Mouse (Mus musculus) CH12.LX (cell line): ENCODE results near the gene Mysm1. TPM values are rescaled to one million over a fixed set of nuclear protein-coding genes. Genes with fewer than 3 reads are reported as not detected.

ENCODE experiments used
- DNase-seq: peaks from one replicate; pipeline ENCODE4 v3.0.0-alpha.2; 2013; ENCODE audit errors: extremely low read depth
- H3K27ac ChIP-seq: 2 replicates; pipeline ENCODE4 v1.5.1; 2012; ENCODE audit warnings: low read depth, mild to moderate bottlenecking, control low read depth, moderate library complexity; ENCODE audit not compliant: insufficient read depth
- H3K27me3 ChIP-seq: replicated peaks from 2 replicates; pipeline ENCODE3; 2012; ENCODE audit warnings: inconsistent platforms
- H3K36me3 ChIP-seq, 2 experiments: replicated peaks in 1 of 2; 2 replicates each; pipeline versions ENCODE3 to v1.6.1; 2012; ENCODE audit warnings: inconsistent platforms in 1 of 2, low read length in 1 of 2, mild to moderate bottlenecking in 1 of 2, mixed read lengths in 1 of 2, moderate library complexity in 1 of 2; ENCODE audit not compliant: control insufficient read depth in 1 of 2, insufficient read depth in 1 of 2
- H3K4me1 ChIP-seq, 2 experiments: 2 replicates each; pipeline ENCODE4 v1.6.1; 2012; ENCODE audit warnings: inconsistent platforms in 1 of 2, moderate library complexity in 1 of 2; ENCODE audit not compliant: insufficient read depth in 2 of 2, control insufficient read depth in 1 of 2
- H3K4me2 ChIP-seq: 2 replicates; pipeline ENCODE4 v1.6.1; 2012; ENCODE audit warnings: low read depth, mild to moderate bottlenecking, control low read depth; ENCODE audit not compliant: poor library complexity, insufficient read depth, severe bottlenecking
- H3K4me3 ChIP-seq, 3 experiments: fragments of 150-350 bp in 1 of 3; sonication (generic) in 1 of 3; replicated peaks in 1 of 3; 2 replicates each; pipeline versions ENCODE3 to v1.5.1; 2011 to 2012; ENCODE audit warnings: low read depth in 2 of 3, low read length in 2 of 3, mild to moderate bottlenecking in 2 of 3, moderate library complexity in 2 of 3, control low read depth in 1 of 3, improper control_type of control experiment in 1 of 3, inconsistent platforms in 1 of 3, mixed read lengths in 1 of 3; ENCODE audit not compliant: poor library complexity in 1 of 3
- H3K79me2 ChIP-seq: replicated peaks from 2 replicates; pipeline ENCODE4 v1.6.1; 2012; ENCODE audit warnings: mild to moderate bottlenecking, moderate library complexity; ENCODE audit not compliant: control insufficient read depth, poor library complexity, insufficient read depth, severe bottlenecking; ENCODE audit errors: extremely low read depth
- H3K9ac ChIP-seq: 2 replicates; pipeline ENCODE4 v1.6.1; 2012; ENCODE audit warnings: low read depth, mild to moderate bottlenecking, control low read depth, moderate library complexity; ENCODE audit not compliant: insufficient read depth
- H3K9me3 ChIP-seq: replicated peaks from 2 replicates; pipeline ENCODE3; 2012; ENCODE audit warnings: low read length, inconsistent platforms, mixed read lengths
- BHLHE40 ChIP-seq: IDR thresholded peaks from 2 replicates; pipeline ENCODE4 v1.6.1; 2011; ENCODE audit warnings: mild to moderate bottlenecking, low read depth, low read length, improper control_type of control experiment
- CHD1 ChIP-seq: IDR thresholded peaks from 2 replicates; pipeline ENCODE4 v1.6.1; 2012; ENCODE audit warnings: low read depth, low read length, improper control_type of control experiment, inconsistent platforms
- CTCF ChIP-seq, 2 experiments: IDR thresholded peaks in 1 of 2; conservative IDR thresholded peaks in 1 of 2; 2 replicates each; pipeline ENCODE4 v1.5.1; 2011 to 2012; ENCODE audit warnings: low read depth in 2 of 2, low read length in 2 of 2, improper control_type of control experiment in 1 of 2, inconsistent platforms in 1 of 2, mild to moderate bottlenecking in 1 of 2, moderate library complexity in 1 of 2
- GABPA ChIP-seq: IDR thresholded peaks from 2 replicates; pipeline ENCODE4 v1.6.1; 2012; ENCODE audit warnings: low read depth, low read length, improper control_type of control experiment, inconsistent platforms; ENCODE audit not compliant: insufficient replicate concordance
- IRF4 ChIP-seq: IDR thresholded peaks from 2 replicates; pipeline ENCODE4 v1.6.1; 2014; ENCODE audit warnings: low read depth, mild to moderate bottlenecking, inconsistent platforms, low read length, improper control_type of control experiment
- MYC ChIP-seq: IDR thresholded peaks from 2 replicates; pipeline ENCODE4 v1.6.1; 2011; ENCODE audit warnings: low read depth, mild to moderate bottlenecking, improper control_type of control experiment, low read length
- NELFE ChIP-seq: IDR thresholded peaks from 2 replicates; pipeline ENCODE4 v1.6.1; 2011; ENCODE audit warnings: low read depth, low read length, improper control_type of control experiment
- POLR2A ChIP-seq: IDR thresholded peaks from 2 replicates; pipeline ENCODE4 v1.6.1; 2011; ENCODE audit warnings: low read depth, mild to moderate bottlenecking, improper control_type of control experiment, low read length
- POLR2AphosphoS2 ChIP-seq: IDR thresholded peaks from 2 replicates; pipeline ENCODE4 v1.6.1; 2011; ENCODE audit warnings: low read depth, low read length, improper control_type of control experiment
- TCF12 ChIP-seq: IDR thresholded peaks from 2 replicates; pipeline ENCODE4 v1.6.1; 2014; ENCODE audit warnings: low read depth, mild to moderate bottlenecking, inconsistent platforms, low read length, improper control_type of control experiment
- USF2 ChIP-seq: conservative IDR thresholded peaks from 2 replicates; pipeline ENCODE4 v1.6.1; 2011; ENCODE audit warnings: low read depth, low read length, improper control_type of control experiment
- ZC3H11A ChIP-seq: IDR thresholded peaks from 2 replicates; pipeline ENCODE4 v1.6.1; 2012; ENCODE audit warnings: low read depth, mild to moderate bottlenecking, inconsistent platforms, low read length, improper control_type of control experiment
- ZMIZ1 ChIP-seq: IDR thresholded peaks from 2 replicates; pipeline ENCODE4 v1.6.1; 2012; ENCODE audit warnings: low read depth, mild to moderate bottlenecking, inconsistent platforms, low read length, improper control_type of control experiment
- dilution Hi-C: fragments of 300-500 bp; cut with MboI; formaldehyde crosslinking; loops from 2 replicates; pipeline ENCODE4 v1.14.3; 2020; ENCODE audit warnings: low sequenced_read_pairs; ENCODE audit not compliant: extremely low pct_unique_long_range_greater_than_20kb, extremely low pct_ligation_motif_present
- in situ Hi-C: fragments of 300-500 bp; cut with MboI; formaldehyde crosslinking; loops from 3 replicates; pipeline ENCODE4 v1.14.3; 2019; ENCODE audit warnings: low sequenced_read_pairs, low pct_ligation_motif_present, low pct_unique_long_range_greater_than_20kb, mixed read lengths
- polyA plus RNA-seq: library from polyadenylated mRNA; unstranded; fragments of >175 nt; gene quantifications from 2 replicates; pipeline ENCODE4 v1.2.1, GENCODE M21; 2012; ENCODE audit warnings: low read depth; ENCODE audit not compliant: insufficient read length
- total RNA-seq, 2 experiments: library from RNA; depleted of rRNA; stranded (reverse); fragments of 300-350 nt in 1 of 2; fragments of >200 nt in 1 of 2; gene quantifications; 2 replicates each; pipeline ENCODE4 v1.2.3; 2012 to 2014

The Mysm1 gene
- total and polyA plus RNA-seq, 3 experiments = 11.5 to 15.3 (median 13.7) TPM

- Histone ChIP-seq H3K4me1 (peaks cover 0 to 7% of the 10 kb centered on the region in 2 experiments; a peak in 1 of 4 replicates), H3K27ac (no peak overlapping the region), H3K9me3 (no peaks in the 10 kb centered on the region), H3K36me3 (no peaks in the 10 kb centered on the region), H3K4me3 (no peak overlapping the region), H3K9ac (no peak overlapping the region), H3K4me2 (no peak overlapping the region), H3K79me2 (no peaks in the 10 kb centered on the region), H3K27me3 (no peaks in the 10 kb centered on the region)
- in situ Hi-C loops = loop anchor here (25.0 kb wide), 1 partner anchor 715 kb away; no protein-coding TSS in a partner anchor
- dilution Hi-C loops = no loop called here
- no peak for DNase-seq
- TF ChIP-seq POLR2AphosphoS2 (no peak), USF2 (no peak), CHD1 (no peak), BHLHE40 (no peak), MYC (no peak), GABPA (no peak), ZMIZ1 (no peak), IRF4 (no peak), ZC3H11A (no peak), NELFE (no peak), CTCF (conservative IDR thresholded peaks at IDR 0.05 in 1 of 2, IDR thresholded peaks at IDR 0.05 in 1 of 2; ENCODE audit: low read depth in 2 of 2, low read length in 2 of 2) (no peak), TCF12 (no peak)
These were observed 43.0 kb upstream of the Mysm1 start for GRCm38 (mm10) chr4:95021649-95022637.

DNA sequence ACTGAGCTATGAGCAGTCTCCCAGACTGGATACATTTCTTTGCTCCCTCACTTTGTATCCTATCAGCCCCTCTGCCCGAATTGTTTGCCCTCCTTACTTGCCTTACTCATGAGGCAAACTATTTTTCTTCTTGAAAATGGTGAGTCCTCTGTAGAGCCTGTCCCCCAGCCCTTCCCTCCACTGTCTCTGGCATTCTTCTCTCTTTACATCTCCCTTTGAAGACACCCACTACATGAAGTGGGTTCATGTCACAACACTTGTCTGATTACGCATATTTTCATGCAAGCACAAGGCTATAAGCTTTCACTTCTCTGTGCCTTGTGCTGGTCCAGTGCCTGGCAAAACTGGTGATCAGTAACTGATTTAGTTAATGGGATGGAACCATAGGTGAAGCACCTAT, 41.3 kb upstream of the Mysm1 start:
- H3K4me1 ChIP-seq = 0 out of 4 replicates have a peak, but pooled peaks cover 0 to 2% of the 10 kb centered on the region in 2 experiments
- H3K4me3 ChIP-seq = no peak overlapping the region
- H3K9me3 ChIP-seq = no peaks in the 10 kb centered on the region
- in situ Hi-C loops = loop anchor here (25.0 kb wide), 1 partner anchor 717 kb away; no protein-coding TSS in a partner anchor
- H3K79me2 ChIP-seq = no peaks in the 10 kb centered on the region
- H3K27ac ChIP-seq = no peak overlapping the region
- H3K27me3 ChIP-seq = no peaks in the 10 kb centered on the region
- no peak overlapping the region for H3K9ac ChIP-seq
- H3K36me3 ChIP-seq = no peaks in the 10 kb centered on the region
- H3K4me2 ChIP-seq = no peak overlapping the region
- dilution Hi-C loops = no loop called here
- no peak for DNase-seq
- TF ChIP-seq POLR2A = no peak
